Mouse (Mus musculus): ENCODE measurements around the gene Kcnip3. TPM values are rescaled to one million over a fixed set of nuclear protein-coding genes. Genes with fewer than 3 reads are reported as not detected.

Gene Kcnip3
- polyA plus RNA-seq, 1 experiment from 2014 or later: 5.6 TPM

- H3K4me3 ChIP-seq (ENCODE audit: low read depth, low read length): no peak overlapping the region
- H3K9ac ChIP-seq (ENCODE audit: low read depth, low read length): no peak overlapping the region
- H3K27me3 ChIP-seq (replicated peaks; ENCODE audit: control insufficient read depth, insufficient read depth, low read length): 0 out of 2 replicates have a peak, but pooled peaks cover 3% of the 10 kb centered on the region
- no peaks in the 10 kb centered on the region for H3K9me3 ChIP-seq (ENCODE audit: control insufficient read depth, low read length)
- no peaks in the 10 kb centered on the region for H3K4me1 ChIP-seq (ENCODE audit: control insufficient read depth, insufficient read depth, low read length)
- WGBS: 100% methylated on average over 1 of the region's 1 CpGs
- no peak overlapping the region for H3K27ac ChIP-seq (replicated peaks; ENCODE audit: low read depth, low read length)
- H3K36me3 ChIP-seq (ENCODE audit: control insufficient read depth, insufficient read depth, low read length): no peaks in the 10 kb centered on the region
- H3K4me2 ChIP-seq (ENCODE audit: low read depth, low read length): no peak overlapping the region
- ATAC-seq (ENCODE audit: low read depth): no peak
- DNase-seq (ENCODE audit: low spot score): no peak
Observed at GRCm38 (mm10) chr2:127496321-127496720, 25.6 kb downstream of the Kcnip3 start.

- ATAC-seq (ENCODE audit: low read depth) (peak; percentile 62), DNase-seq (ENCODE audit: low spot score) (peak; percentile 86)
- WGBS: 4% methylated on average over 19 of the region's 19 CpGs
- peak overlapping the region; percentile 20 for H3K4me3 ChIP-seq (ENCODE audit: low read depth, low read length)
- peak overlapping the region; percentile 53 for H3K4me2 ChIP-seq (ENCODE audit: low read depth, low read length)
- no peak overlapping the region; the same call in 1 of the 2 replicates for H3K9ac ChIP-seq (ENCODE audit: low read depth, low read length)
- H3K27me3 ChIP-seq (replicated peaks; ENCODE audit: control insufficient read depth, insufficient read depth, low read length): peaks cover 51% of the 10 kb centered on the region
- no peak overlapping the region for H3K27ac ChIP-seq (replicated peaks; ENCODE audit: low read depth, low read length)
- H3K9me3 ChIP-seq (ENCODE audit: control insufficient read depth, low read length): no peaks in the 10 kb centered on the region
- no peaks in the 10 kb centered on the region for H3K36me3 ChIP-seq (ENCODE audit: control insufficient read depth, insufficient read depth, low read length)
- H3K4me1 ChIP-seq (ENCODE audit: control insufficient read depth, insufficient read depth, low read length): peaks cover 26% of the 10 kb centered on the region
Observed at GRCm38 (mm10) chr2:127484476-127485170, 37.3 kb downstream of the Kcnip3 start.

GRCm38 (mm10) chr2:127483001-127483400, 38.9 kb downstream of the Kcnip3 start:
- H3K4me2 ChIP-seq (ENCODE audit: low read depth, low read length): peak overlapping the region; percentile 80
- WGBS: under 1% methylated on average over 20 of the region's 21 CpGs
- no peak overlapping the region for H3K27ac ChIP-seq (replicated peaks; ENCODE audit: low read depth, low read length)
- peaks cover 53% of the 10 kb centered on the region for H3K27me3 ChIP-seq (replicated peaks; ENCODE audit: control insufficient read depth, insufficient read depth, low read length)
- peak; percentile 16; the same call in 1 of the 2 replicates for ATAC-seq (ENCODE audit: low read depth)
- no peaks in the 10 kb centered on the region for H3K9me3 ChIP-seq (ENCODE audit: control insufficient read depth, low read length)
- DNase-seq (ENCODE audit: low spot score): peak; percentile 54
- H3K36me3 ChIP-seq (ENCODE audit: control insufficient read depth, insufficient read depth, low read length): no peaks in the 10 kb centered on the region
- H3K9ac ChIP-seq (ENCODE audit: low read depth, low read length): no peak overlapping the region; the same call in 1 of the 2 replicates
- H3K4me1 ChIP-seq (ENCODE audit: control insufficient read depth, insufficient read depth, low read length): peaks cover 26% of the 10 kb centered on the region
- H3K4me3 ChIP-seq (ENCODE audit: low read depth, low read length): peak overlapping the region; percentile 55

GRCm38 (mm10) chr2:127482533-127482911, 39.4 kb downstream of the Kcnip3 start:
- Histone ChIP-seq H3K9ac (ENCODE audit: low read depth, low read length) (peak overlapping the region; percentile 67), H3K27me3 (replicated peaks; ENCODE audit: control insufficient read depth, insufficient read depth, low read length) (peaks cover 53% of the 10 kb centered on the region), H3K9me3 (ENCODE audit: control insufficient read depth, low read length) (no peaks in the 10 kb centered on the region), H3K4me2 (ENCODE audit: low read depth, low read length) (peak overlapping the region; percentile 80), H3K4me3 (ENCODE audit: low read depth, low read length) (peak overlapping the region; percentile 55), H3K27ac (replicated peaks; ENCODE audit: low read depth, low read length) (no peak overlapping the region), H3K4me1 (ENCODE audit: control insufficient read depth, insufficient read depth, low read length) (peaks cover 26% of the 10 kb centered on the region), H3K36me3 (ENCODE audit: control insufficient read depth, insufficient read depth, low read length) (no peaks in the 10 kb centered on the region)
- ATAC-seq (ENCODE audit: low read depth) (peak; percentile 83), DNase-seq (ENCODE audit: low spot score) (peak; percentile 92)
- under 1% methylated on average over 15 of the region's 21 CpGs for WGBS

GRCm38 (mm10) chr2:127481841-127482532, 39.9 kb downstream of the Kcnip3 start:
- peaks cover 53% of the 10 kb centered on the region for H3K27me3 ChIP-seq (replicated peaks; ENCODE audit: control insufficient read depth, insufficient read depth, low read length)
- no peak for DNase-seq (ENCODE audit: low spot score)
- under 1% methylated on average over 35 of the region's 59 CpGs for WGBS

GRCm38 (mm10) chr2:127479763-127480162, 42.1 kb downstream of the Kcnip3 start:
- ATAC-seq (ENCODE audit: low read depth): no peak
- Histone ChIP-seq H3K9me3 (ENCODE audit: control insufficient read depth, low read length) (no peaks in the 10 kb centered on the region), H3K4me2 (ENCODE audit: low read depth, low read length) (no peak overlapping the region), H3K27me3 (replicated peaks; ENCODE audit: control insufficient read depth, insufficient read depth, low read length) (peaks cover 49% of the 10 kb centered on the region), H3K27ac (replicated peaks; ENCODE audit: low read depth, low read length) (no peak overlapping the region), H3K36me3 (ENCODE audit: control insufficient read depth, insufficient read depth, low read length) (no peaks in the 10 kb centered on the region), H3K4me3 (ENCODE audit: low read depth, low read length) (no peak overlapping the region), H3K9ac (ENCODE audit: low read depth, low read length) (no peak overlapping the region), H3K4me1 (ENCODE audit: control insufficient read depth, insufficient read depth, low read length) (peaks cover 22% of the 10 kb centered on the region)
- WGBS: 65% methylated on average over 10 of the region's 10 CpGs
- no peak for DNase-seq (ENCODE audit: low spot score)

More at GRCm38 (mm10) chr2:127481841-127482532, 39.9 kb downstream of the Kcnip3 start:
- H3K4me2 ChIP-seq (ENCODE audit: low read depth, low read length): peak overlapping the region; percentile 80
- peak; percentile 49 for ATAC-seq (ENCODE audit: low read depth)
- H3K27ac ChIP-seq (replicated peaks; ENCODE audit: low read depth, low read length): peak overlapping the region; percentile 34; the same call in 1 of the 2 replicates
- peak overlapping the region; percentile 55 for H3K4me3 ChIP-seq (ENCODE audit: low read depth, low read length)
- peak overlapping the region; percentile 67 for H3K9ac ChIP-seq (ENCODE audit: low read depth, low read length)
- no peaks in the 10 kb centered on the region for H3K9me3 ChIP-seq (ENCODE audit: control insufficient read depth, low read length)
- H3K36me3 ChIP-seq (ENCODE audit: control insufficient read depth, insufficient read depth, low read length): no peaks in the 10 kb centered on the region
- peaks cover 26% of the 10 kb centered on the region for H3K4me1 ChIP-seq (ENCODE audit: control insufficient read depth, insufficient read depth, low read length)

GRCm38 (mm10) chr2:127479210-127479609, 42.7 kb downstream of the Kcnip3 start:
- no peak overlapping the region for H3K9ac ChIP-seq (ENCODE audit: low read depth, low read length)
- no peaks in the 10 kb centered on the region for H3K36me3 ChIP-seq (ENCODE audit: control insufficient read depth, insufficient read depth, low read length)
- no peak overlapping the region for H3K27ac ChIP-seq (replicated peaks; ENCODE audit: low read depth, low read length)
- peaks cover 17% of the 10 kb centered on the region for H3K4me1 ChIP-seq (ENCODE audit: control insufficient read depth, insufficient read depth, low read length)
- no peak for DNase-seq (ENCODE audit: low spot score)
- H3K9me3 ChIP-seq (ENCODE audit: control insufficient read depth, low read length): no peaks in the 10 kb centered on the region
- H3K4me3 ChIP-seq (ENCODE audit: low read depth, low read length): no peak overlapping the region
- ATAC-seq (ENCODE audit: low read depth): no peak
- H3K27me3 ChIP-seq (replicated peaks; ENCODE audit: control insufficient read depth, insufficient read depth, low read length): peaks cover 43% of the 10 kb centered on the region
- H3K4me2 ChIP-seq (ENCODE audit: low read depth, low read length): no peak overlapping the region
- 80% methylated on average over 4 of the region's 4 CpGs for WGBS

GRCm38 (mm10) chr2:127472279-127472678, 49.6 kb downstream of the Kcnip3 start:
- Histone ChIP-seq H3K27me3 (replicated peaks; ENCODE audit: control insufficient read depth, insufficient read depth, low read length) (no peaks in the 10 kb centered on the region; the same call in 1 of the 2 replicates), H3K9me3 (ENCODE audit: control insufficient read depth, low read length) (no peaks in the 10 kb centered on the region), H3K36me3 (ENCODE audit: control insufficient read depth, insufficient read depth, low read length) (no peaks in the 10 kb centered on the region), H3K4me2 (ENCODE audit: low read depth, low read length) (no peak overlapping the region), H3K27ac (replicated peaks; ENCODE audit: low read depth, low read length) (no peak overlapping the region), H3K9ac (ENCODE audit: low read depth, low read length) (no peak overlapping the region), H3K4me3 (ENCODE audit: low read depth, low read length) (no peak overlapping the region), H3K4me1 (ENCODE audit: control insufficient read depth, insufficient read depth, low read length) (no peaks in the 10 kb centered on the region)
- 73% methylated on average over 3 of the region's 3 CpGs for WGBS
- no peak for DNase-seq (ENCODE audit: low spot score)
- ATAC-seq (ENCODE audit: low read depth): no peak

All from embryonic facial prominence, embryonic 14.5 days (tissue).